Mouse (Mus musculus) olfactory bulb, adult 2 months (tissue): ENCODE results near the gene Mpst. TPM values are rescaled to one million over a fixed set of nuclear protein-coding genes. Genes with fewer than 3 reads are reported as not detected.

Source experiments
- H3K27ac ChIP-seq: fragments of 200-500 bp; 2 replicates; pipeline ENCODE4 v1.5.1; 2012; ENCODE audit warnings: low read depth, low read length; ENCODE audit not compliant: insufficient read depth
- H3K4me1 ChIP-seq: fragments of 200-500 bp; 2 replicates; pipeline ENCODE4 v1.6.1; 2012; ENCODE audit warnings: low read length; ENCODE audit not compliant: control insufficient read depth, insufficient read depth
- H3K4me3 ChIP-seq: fragments of 200-500 bp; 2 replicates; pipeline ENCODE4 v1.5.1; 2012; ENCODE audit warnings: mild to moderate bottlenecking, low read depth, low read length, moderate library complexity; ENCODE audit not compliant: insufficient read depth
- CTCF ChIP-seq: fragments of 200-500 bp; IDR thresholded peaks from 2 replicates; pipeline ENCODE4 v1.5.1; 2012; ENCODE audit warnings: low read depth, mild to moderate bottlenecking, low read length, moderate library complexity; ENCODE audit not compliant: insufficient read depth
- POLR2A ChIP-seq: fragments of 200-500 bp; IDR thresholded peaks from 2 replicates; pipeline ENCODE4 v1.6.1; 2012; ENCODE audit warnings: mild to moderate bottlenecking, low read depth, low read length, moderate library complexity; ENCODE audit not compliant: insufficient read depth
- WGBS: fragments of 180-500 bp; shearing (Covaris S2); methylation state at CpG from one replicate; pipeline ENCODE4 v1.1.7; 2018; 5-methylcytosine and 5-hydroxymethylcytosine counted together
- polyA plus RNA-seq: library from polyadenylated mRNA; stranded (reverse); fragments of >200 nt; gene quantifications from 2 replicates; pipeline ENCODE4 v1.2.4, GENCODE M21; 2012; ENCODE audit warnings: low replicate concordance; ENCODE audit not compliant: missing spikeins, insufficient read depth, insufficient read length

Mpst gene
- polyA plus RNA-seq, 1 experiment = not detected

- peaks cover 40% of the 10 kb centered on the region for H3K4me1 ChIP-seq
- no peak overlapping the region for H3K27ac ChIP-seq
- no peak overlapping the region for H3K4me3 ChIP-seq
- 64% methylated on average over 2 of the region's 2 CpGs for WGBS
- TF ChIP-seq CTCF (no peak), POLR2A (no peak)
Measured at GRCm38 (mm10) chr15:78451201-78451600, 45.0 kb downstream of the Mpst start.

- no peak overlapping the region for H3K4me3 ChIP-seq
- 80% methylated on average over 3 of the region's 3 CpGs for WGBS
- H3K27ac ChIP-seq = no peak overlapping the region
- H3K4me1 ChIP-seq = peaks cover 37% of the 10 kb centered on the region
- TF ChIP-seq CTCF (no peak), POLR2A (no peak)
Measured at GRCm38 (mm10) chr15:78452929-78453328, 46.7 kb downstream of the Mpst start.

GRCm38 (mm10) chr15:78455168-78455567, 49.0 kb downstream of the Mpst start:
- 52% methylated on average over 4 of the region's 4 CpGs for WGBS

GRCm38 (mm10) chr15:78456051-78456450, 49.8 kb downstream of the Mpst start:
- peaks cover 15% of the 10 kb centered on the region for H3K4me1 ChIP-seq
- TF ChIP-seq CTCF (no peak), POLR2A (no peak)
- H3K27ac ChIP-seq = no peak overlapping the region
- no peak overlapping the region for H3K4me3 ChIP-seq
- WGBS = 66% methylated on average over 7 of the region's 7 CpGs

More at GRCm38 (mm10) chr15:78455168-78455567, 49.0 kb downstream of the Mpst start:
- H3K4me3 ChIP-seq = no peak overlapping the region
- no peak overlapping the region for H3K27ac ChIP-seq
- TF ChIP-seq CTCF (no peak), POLR2A (no peak)
- H3K4me1 ChIP-seq = peaks cover 21% of the 10 kb centered on the region

- H3K4me3 ChIP-seq = no peak overlapping the region
- H3K27ac ChIP-seq = no peak overlapping the region
- TF ChIP-seq CTCF = no peak
- TF ChIP-seq POLR2A = no peak
- WGBS = 86% methylated on average over 10 of the region's 10 CpGs
- peaks cover 10% of the 10 kb centered on the region; the same call in 1 of the 2 replicates for H3K4me1 ChIP-seq
Measured at GRCm38 (mm10) chr15:78457193-78457592, 51.0 kb downstream of the Mpst start.

- no peak overlapping the region for H3K4me3 ChIP-seq
- 60% methylated on average over 2 of the region's 2 CpGs for WGBS
- TF ChIP-seq CTCF = no peak
- TF ChIP-seq POLR2A = no peak
Measured at GRCm38 (mm10) chr15:78462981-78463380, 56.8 kb downstream of the Mpst start.

More at GRCm38 (mm10) chr15:78462981-78463380, 56.8 kb downstream of the Mpst start:
- H3K27ac ChIP-seq = no peak overlapping the region
- H3K4me1 ChIP-seq = no peaks in the 10 kb centered on the region

Other genes with a start within 250 kb of the Mpst start
- not detected in 2 replicates for gene Ift27, start 232.3 kb upstream of the Mpst start, polyA plus RNA-seq
- not detected in 2 replicates for gene Pvalb, start 200.0 kb upstream of the Mpst start, polyA plus RNA-seq
- not detected in 2 replicates for gene Ncf4, start 161.6 kb upstream of the Mpst start, polyA plus RNA-seq
- gene Csf2rb2, start 100.7 kb upstream of the Mpst start, polyA plus RNA-seq = not detected in 2 replicates
- gene Csf2rb, start 80.7 kb upstream of the Mpst start, polyA plus RNA-seq = not detected in 2 replicates
- gene Tex33, start 10.5 kb upstream of the Mpst start, polyA plus RNA-seq = not detected in 2 replicates
- gene Tst, start 509 bp upstream of the Mpst start, polyA plus RNA-seq = not detected in 2 replicates
- not detected in 2 replicates for gene Kctd17, start 22.1 kb downstream of the Mpst start, polyA plus RNA-seq
- not detected in 2 replicates for gene Tmprss6, start 62.2 kb downstream of the Mpst start, polyA plus RNA-seq
- gene Il2rb, start 88.9 kb downstream of the Mpst start, polyA plus RNA-seq = not detected in 2 replicates
- not detected in 2 replicates for gene C1qtnf6, start 125.0 kb downstream of the Mpst start, polyA plus RNA-seq
- not detected in 2 replicates for gene Sstr3, start 138.3 kb downstream of the Mpst start, polyA plus RNA-seq
- 2,065 TPM in 1 of 2 replicates, not detected in the other for gene Rac2, start 166.4 kb downstream of the Mpst start, polyA plus RNA-seq
- not detected in 2 replicates for gene Cyth4, start 190.6 kb downstream of the Mpst start, polyA plus RNA-seq